Mouse (Mus musculus) lung, postnatal 14 days (tissue): ENCODE data around the gene Jph2.
A peak's percentile ranks its signal among the peaks of the same experiment; 100 is the strongest.

Experiments used
- DNase-seq: peaks from one replicate; pipeline ENCODE4 v3.0.0; 2021

The Jph2 gene

GRCm38 (mm10) chr2:163410211-163410610, 12.4 kb upstream of the Jph2 start:
- DNase-seq: no peak

GRCm38 (mm10) chr2:163404037-163404815, 6.4 kb upstream of the Jph2 start:
- DNase-seq: no peak

GRCm38 (mm10) chr2:163401221-163401620, 3.4 kb upstream of the Jph2 start:
- DNase-seq: peak; percentile 85

- DNase-seq: no peak
Observed at GRCm38 (mm10) chr2:163399222-163399621, 1.4 kb upstream of the Jph2 start.

GRCm38 (mm10) chr2:163398770-163399169, 977 bp upstream of the Jph2 start:
- DNase-seq: no peak

- no peak for DNase-seq
Observed at GRCm38 (mm10) chr2:163397071-163397470, 722 bp downstream of the Jph2 start.

DNA sequence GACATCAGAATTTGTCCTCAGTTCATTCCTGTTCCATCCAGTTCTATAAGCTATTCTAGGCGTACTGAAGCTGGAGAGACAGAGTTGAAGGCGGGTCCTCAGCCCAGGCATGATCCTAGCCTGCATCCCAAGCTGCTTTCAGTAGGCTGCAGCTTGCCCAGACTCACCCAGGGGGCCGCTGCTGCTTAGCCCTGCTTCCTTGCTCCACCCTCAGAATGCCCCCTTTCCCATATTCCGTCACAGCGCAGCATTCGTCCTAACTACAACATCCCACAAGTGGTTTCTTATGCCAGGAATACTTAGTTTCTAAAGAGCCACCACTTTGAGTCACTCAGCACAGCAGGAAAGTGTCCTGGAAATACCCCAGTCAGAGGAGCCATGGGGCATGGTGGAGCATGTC, 2.8 kb downstream of the Jph2 start:
- DNase-seq: no peak

DNA sequence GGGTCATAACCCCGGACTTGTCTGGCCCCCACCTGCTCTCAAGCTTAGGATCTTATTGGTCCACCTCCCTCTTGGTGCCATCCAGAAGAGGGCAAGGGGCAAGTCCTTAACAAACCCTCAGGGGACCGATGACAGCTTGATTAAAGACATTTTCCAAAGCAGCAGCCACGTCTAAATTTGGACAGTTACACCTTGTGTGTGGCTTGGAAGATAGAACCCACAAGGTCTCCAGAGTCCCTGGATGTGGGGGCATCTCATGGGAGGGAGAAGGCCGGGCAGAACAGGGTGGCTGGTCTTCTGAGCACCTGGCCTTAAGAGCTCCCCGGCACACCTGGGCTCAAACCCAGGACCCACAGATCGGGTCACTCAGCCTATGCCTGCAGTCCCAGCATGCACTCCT, 3.8 kb downstream of the Jph2 start:
- DNase-seq: no peak

DNA sequence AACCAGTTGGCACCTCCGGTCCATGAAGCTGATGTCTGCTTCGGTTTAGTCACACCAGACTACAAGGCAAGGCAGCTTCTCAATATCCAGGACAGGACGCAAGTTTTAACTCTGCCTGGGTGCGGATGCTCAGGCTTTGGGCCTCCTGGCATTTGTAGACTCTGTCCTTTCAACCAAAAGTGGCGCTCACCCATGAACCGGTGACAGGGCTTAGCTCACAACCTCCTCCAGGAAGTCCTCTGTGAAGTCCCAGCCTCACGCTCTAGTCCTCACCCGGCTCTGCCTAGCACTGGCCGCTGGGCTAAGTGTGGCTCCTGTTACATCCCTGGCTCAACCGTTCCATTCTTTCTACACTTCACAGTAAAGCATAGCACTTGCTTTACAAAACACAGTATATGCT, 4.6 kb downstream of the Jph2 start:
- no peak for DNase-seq

- peak; percentile 26 for DNase-seq
Observed at GRCm38 (mm10) chr2:163392436-163392835, 5.4 kb downstream of the Jph2 start.

DNA sequence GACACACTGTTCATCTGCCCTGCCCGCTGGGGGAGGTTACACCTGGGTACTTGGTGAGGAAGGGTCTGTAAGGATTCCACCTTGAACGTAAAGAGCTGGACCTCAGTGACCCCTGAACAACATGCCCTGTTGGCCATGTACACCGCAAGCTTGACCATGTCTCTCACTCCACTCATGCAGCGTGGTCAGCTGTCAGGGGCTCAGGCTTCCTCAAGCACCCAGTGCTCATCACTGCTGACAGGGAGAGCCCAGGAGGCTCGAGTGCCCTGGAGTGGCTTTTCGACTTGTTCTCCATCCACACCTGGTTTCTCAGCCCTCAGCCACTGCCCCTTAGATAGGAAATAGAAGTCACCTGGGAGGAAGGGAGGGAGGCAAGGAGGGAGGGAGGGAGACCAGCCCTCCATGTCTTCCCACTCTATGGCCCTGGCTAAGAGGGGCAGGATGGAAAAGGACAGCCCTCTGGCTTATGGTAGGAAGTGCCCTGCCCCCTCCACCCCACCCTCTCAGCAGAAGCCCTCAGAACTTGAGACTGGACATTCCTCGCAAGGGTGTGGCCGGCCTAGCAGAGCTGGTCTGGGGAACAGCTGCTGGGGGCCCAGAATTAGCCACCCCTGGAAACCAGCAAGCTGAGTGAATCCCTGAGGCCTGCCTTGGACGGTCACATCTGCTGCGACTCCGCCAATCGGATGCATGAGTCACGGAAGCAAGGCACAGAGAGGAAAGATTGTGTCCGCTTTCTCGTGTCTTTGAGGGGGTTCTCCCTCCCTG, 11.2 kb downstream of the Jph2 start:
- peak; percentile 11 for DNase-seq

- DNase-seq: no peak
Observed at GRCm38 (mm10) chr2:163385126-163385525, 12.7 kb downstream of the Jph2 start.

- no peak for DNase-seq
Observed at GRCm38 (mm10) chr2:163381246-163381645, 16.5 kb downstream of the Jph2 start.

- no peak for DNase-seq
Observed at GRCm38 (mm10) chr2:163379366-163379765, 18.4 kb downstream of the Jph2 start.

- no peak for DNase-seq
Observed at GRCm38 (mm10) chr2:163376082-163376481, 21.7 kb downstream of the Jph2 start.

- DNase-seq: no peak
Observed at GRCm38 (mm10) chr2:163375468-163375867, 22.3 kb downstream of the Jph2 start.

DNA sequence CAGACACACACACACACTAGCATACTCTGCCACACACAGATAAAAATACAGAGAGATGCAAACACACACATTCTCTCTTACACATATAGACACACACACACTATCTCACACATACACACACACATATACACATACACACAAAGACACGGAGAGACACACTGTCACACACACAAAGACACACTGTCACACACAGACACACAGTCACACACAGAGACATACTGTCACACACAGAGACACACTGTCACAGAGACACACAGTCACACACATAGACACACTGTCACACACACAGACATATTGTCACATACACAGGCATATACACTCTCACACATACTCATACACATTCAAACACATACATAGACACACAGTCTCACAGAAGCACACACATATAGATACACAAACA, 25.2 kb downstream of the Jph2 start:
- no peak for DNase-seq

- DNase-seq: no peak
Observed at GRCm38 (mm10) chr2:163370175-163370574, 27.6 kb downstream of the Jph2 start.

- DNase-seq: peak; percentile 19
Observed at GRCm38 (mm10) chr2:163364785-163365541, 32.8 kb downstream of the Jph2 start.

GRCm38 (mm10) chr2:163362940-163363921, 34.6 kb downstream of the Jph2 start:
- DNase-seq: peak; percentile 7

DNA sequence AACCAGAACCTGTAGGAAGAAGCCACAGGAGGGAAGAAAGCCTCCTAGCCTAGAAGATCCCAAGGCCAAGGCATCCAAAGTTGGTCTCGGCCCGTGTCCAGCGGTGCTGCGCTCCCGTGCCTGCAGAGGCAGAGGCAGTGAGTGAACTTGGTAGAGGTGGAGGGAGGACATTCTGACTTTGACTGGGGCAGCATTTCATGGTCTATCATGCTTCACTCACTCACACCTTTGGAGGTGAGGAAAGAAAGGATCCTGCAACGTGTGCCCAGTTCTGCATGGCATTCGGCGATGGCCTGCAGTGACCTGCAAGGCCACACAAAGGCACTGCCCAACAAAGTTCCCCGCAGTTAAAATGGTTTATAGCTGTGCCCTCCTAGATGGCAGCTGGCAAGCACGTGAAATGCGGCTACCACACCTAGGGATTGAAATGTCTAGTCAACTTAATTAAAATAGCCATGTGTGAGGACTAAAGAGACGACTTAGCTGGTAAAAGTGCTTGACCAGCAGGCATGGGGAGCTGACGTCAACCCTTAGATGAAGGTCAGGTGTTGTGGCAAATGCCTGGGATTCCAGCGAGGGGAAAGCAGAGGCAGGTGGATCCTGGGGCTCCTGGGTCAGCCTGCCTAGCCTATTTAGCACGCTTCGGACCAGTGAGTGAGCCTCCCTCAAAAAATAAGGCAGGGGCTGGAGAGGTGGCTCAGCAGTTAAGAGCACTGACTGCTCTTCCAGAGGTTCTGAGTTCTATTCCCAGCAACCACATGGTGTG, 36.8 kb downstream of the Jph2 start:
- no peak for DNase-seq

GRCm38 (mm10) chr2:163359253-163359652, 38.5 kb downstream of the Jph2 start:
- no peak for DNase-seq
